Mouse (Mus musculus) midbrain, embryonic 11.5 days (tissue): ENCODE results near the gene Gm14226. TPM values are rescaled to one million over a fixed set of nuclear protein-coding genes. Genes with fewer than 3 reads are reported as not detected.

Experiments
- ATAC-seq: fragments of 200-750 bp; cut with Nextera tagmentation; 2 replicates; pipeline ENCODE4 v1.8.0; 2017; ENCODE audit warnings: moderate TSS enrichment, moderate library complexity; ENCODE audit not compliant: low FRiP score
- DNase-seq: peaks from one replicate; pipeline ENCODE4 v3.0.0; 2015; ENCODE audit warnings: low spot score; ENCODE audit errors: missing footprints
- H3K27ac ChIP-seq: fragments of 300-500 bp; sonication (generic); 2 replicates; pipeline ENCODE4 v1.5.1; 2014; ENCODE audit warnings: low read depth, low read length
- H3K27me3 ChIP-seq: fragments of 300-500 bp; sonication (generic); 2 replicates; pipeline ENCODE4 v1.6.1; 2014; ENCODE audit warnings: mild to moderate bottlenecking, low read length, moderate library complexity, mixed read lengths; ENCODE audit not compliant: control insufficient read depth, insufficient read depth
- H3K36me3 ChIP-seq: fragments of 300-500 bp; sonication (generic); 2 replicates; pipeline ENCODE4 v1.6.1; 2014; ENCODE audit warnings: mild to moderate bottlenecking, low read length, moderate library complexity, mixed read lengths; ENCODE audit not compliant: control insufficient read depth, insufficient read depth
- H3K4me1 ChIP-seq: fragments of 300-500 bp; sonication (generic); 2 replicates; pipeline ENCODE4 v1.6.1; 2014; ENCODE audit warnings: low read length; ENCODE audit not compliant: control insufficient read depth, insufficient read depth
- H3K4me2 ChIP-seq: fragments of 300-500 bp; sonication (generic); 2 replicates; pipeline ENCODE4 v1.6.1; 2014; ENCODE audit warnings: mild to moderate bottlenecking, moderate library complexity
- H3K4me3 ChIP-seq: fragments of 300-500 bp; sonication (generic); 2 replicates; pipeline ENCODE4 v1.5.1; 2014; ENCODE audit warnings: low read depth, low read length
- H3K9ac ChIP-seq: fragments of 300-500 bp; sonication (generic); 2 replicates; pipeline ENCODE4 v1.6.1; 2014; ENCODE audit warnings: low read length
- H3K9me3 ChIP-seq: fragments of 300-500 bp; sonication (generic); 2 replicates; pipeline ENCODE4 v1.6.1; 2016; ENCODE audit warnings: low read length; ENCODE audit not compliant: control insufficient read depth
- WGBS: fragments of 180-500 bp; shearing (Covaris S2); extraction: QIAGEN DNeasy Blood & Tissue Kit; methylation state at CpG from one replicate; pipeline ENCODE4 v1.1.7; 2014; 5-methylcytosine and 5-hydroxymethylcytosine counted together
- polyA plus RNA-seq: library from polyadenylated mRNA; unstranded; fragments of >200 nt; fragmentation: Nextera tagmentation; extraction: Ambion mirVana; gene quantifications from 2 replicates; pipeline ENCODE4 v1.2.1, GENCODE M21; 2014

Gene Gm14226
- polyA plus RNA-seq, 1 experiment from 2014 or later: 0.11 TPM

DNA sequence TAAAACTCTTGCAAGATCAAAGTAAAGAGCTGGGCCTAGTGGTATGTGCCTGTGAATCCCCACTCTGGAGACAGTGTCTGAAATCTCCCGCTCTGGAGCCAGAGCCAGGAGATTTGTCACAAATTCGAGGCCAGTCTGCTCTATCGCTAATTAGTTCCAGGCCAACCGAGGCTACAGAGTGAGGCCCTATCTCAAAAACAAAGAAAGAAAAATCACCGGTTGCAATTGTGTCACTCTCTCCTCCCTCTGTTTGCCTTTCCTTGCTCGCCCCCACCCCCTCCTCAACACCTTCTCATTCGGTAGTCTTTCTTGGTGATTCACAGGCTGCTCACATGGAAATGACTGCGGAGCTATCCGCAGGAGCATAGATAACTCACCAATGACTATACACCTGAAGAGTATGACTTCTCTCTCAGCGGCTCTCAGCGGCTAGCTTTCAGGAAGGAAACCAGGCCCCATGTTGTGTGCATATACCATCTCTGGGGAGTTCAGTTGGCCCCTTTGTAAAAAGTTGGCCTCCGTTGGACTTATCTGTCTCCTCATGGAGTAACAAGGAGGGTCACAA, 56.8 kb downstream of the Gm14226 start:
- Histone ChIP-seq H3K36me3 (no peaks in the 10 kb centered on the region), H3K9me3 (no peaks in the 10 kb centered on the region), H3K4me2 (peak overlapping the region; percentile 57), H3K4me3 (peak overlapping the region; percentile 52), H3K27ac (no peak overlapping the region; the same call in 1 of the 2 replicates), H3K9ac (peak overlapping the region; percentile 72), H3K4me1 (peaks cover 20% of the 10 kb centered on the region), H3K27me3 (no peaks in the 10 kb centered on the region)
- DNase-seq: peak; percentile 89
- no peak; the same call in none of the 2 replicates for ATAC-seq
- 22% methylated on average over 12 of the region's 12 CpGs for WGBS

GRCm38 (mm10) chr2:155075649-155076048, 57.6 kb downstream of the Gm14226 start:
- DNase-seq (peak; percentile 67), ATAC-seq (no peak)
- Histone ChIP-seq H3K4me3 (no peak overlapping the region), H3K27ac (no peak overlapping the region), H3K4me2 (no peak overlapping the region), H3K36me3 (no peaks in the 10 kb centered on the region), H3K4me1 (peaks cover 20% of the 10 kb centered on the region), H3K27me3 (no peaks in the 10 kb centered on the region), H3K9ac (no peak overlapping the region), H3K9me3 (no peaks in the 10 kb centered on the region)
- 92% methylated on average over 6 of the region's 6 CpGs for WGBS

Other genes starting within 250 kb of the Gm14226 start
- gene Gm14214, start 248.2 kb upstream of the Gm14226 start, polyA plus RNA-seq: not detected in 2 replicates
- 56.9 and 66.8 TPM in 2 replicates for gene Raly, start 227.2 kb upstream of the Gm14226 start, polyA plus RNA-seq
- 0.36 and 0.40 TPM in 2 replicates for gene a, start 226.9 kb upstream of the Gm14226 start, polyA plus RNA-seq
- 135 and 144 TPM in 2 replicates for gene Eif2s2, start 125.3 kb upstream of the Gm14226 start, polyA plus RNA-seq
- 75.2 and 87.3 TPM in 2 replicates for gene Ahcy, start 56.2 kb downstream of the Gm14226 start, polyA plus RNA-seq
- gene Itch, start 115.2 kb downstream of the Gm14226 start, polyA plus RNA-seq: 52.2 and 56.5 TPM in 2 replicates
- gene Dynlrb1, start 218.3 kb downstream of the Gm14226 start, polyA plus RNA-seq: 495 and 519 TPM in 2 replicates